ENCODE assay signal across 8 mouse cellular contexts in the genomic region with DNA sequence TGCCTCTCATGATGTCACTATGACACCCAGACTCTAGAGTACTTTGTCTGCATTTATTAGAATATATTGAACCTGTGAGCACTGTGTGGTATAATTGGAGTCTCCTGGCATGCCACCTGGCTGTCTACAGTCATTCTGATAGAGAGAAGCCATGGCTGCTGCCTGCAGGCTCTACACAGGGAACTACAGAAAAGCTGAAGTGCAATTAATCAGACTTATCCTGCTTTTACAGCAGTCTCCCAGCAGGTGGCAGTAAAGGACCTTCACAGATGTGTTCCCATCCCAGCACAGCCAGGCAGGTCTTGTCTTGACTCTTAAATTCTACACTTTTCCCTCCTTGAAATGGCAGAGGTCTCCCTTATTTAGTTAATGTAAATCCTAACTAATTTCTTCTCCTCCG.
DNase-seq lines count a peak whose midpoint lies in the region; ATAC-seq and TF ChIP-seq lines count a peak whose summit lies in the region.

No protein-coding gene starts in this region.

- H3K4me3 ChIP-seq in hindbrain, postnatal 0 days (ENCODE audit: low read length): no peak overlapping the region

- peaks cover 5% of the 10 kb centered on the region; the same call in 1 of the 2 replicates for H3K36me3 ChIP-seq in hindbrain, postnatal 0 days (ENCODE audit: insufficient read depth, low read length)

- H3K27ac ChIP-seq in hindbrain, postnatal 0 days: no peak overlapping the region

- peak; percentile 55 for DNase-seq in Patski (ENCODE audit: low read depth, low spot score)
- DNase-seq in cerebellum, adult 11 months: peak; percentile 52
- peak; percentile 85 for DNase-seq in forelimb bud, embryonic 11.5 days (ENCODE audit: low read depth, low spot score)
- DNase-seq in hindbrain, postnatal 0 days (ENCODE audit: low spot score): peak; percentile 94
- DNase-seq in layer of hippocampus, postnatal 36 days: peak; percentile 56 to 69
- peak; percentile 62 for DNase-seq in right cerebral cortex, postnatal 25 days

- in situ Hi-C loops in Patski (cut with MboI; ENCODE audit: low pct_unique_long_range_greater_than_20kb): no loop called here

- H3K9ac ChIP-seq in hindbrain, postnatal 0 days (replicated peaks; ENCODE audit: low read length): no peak overlapping the region

- no peaks in the 10 kb centered on the region for H3K9me3 ChIP-seq in hindbrain, postnatal 0 days (ENCODE audit: low read length)

- POLR2A ChIA-PET in Patski (lab: Charles Lee): no interaction called here

- WGBS in hindbrain, postnatal 0 days: 59% methylated on average over 1 of the region's 1 CpGs

- CTCF ChIA-PET in Patski (lab: Charles Lee): no interaction called here

- TF ChIP-seq CTCF in Patski (IDR thresholded peaks at IDR 0.05): no peak
- TF ChIP-seq CTCF in hindbrain, postnatal 0 days (IDR thresholded peaks at IDR 0.05; ENCODE audit: low read depth): peak; percentile 92

- no peaks in the 10 kb centered on the region for H3K27me3 ChIP-seq in Patski
- no peaks in the 10 kb centered on the region for H3K27me3 ChIP-seq in hindbrain, postnatal 0 days (ENCODE audit: insufficient read depth, low read length)

- ATAC-seq in Patski: peak; percentile 76
- peak; percentile 80 for ATAC-seq in hindbrain, postnatal 0 days
- peak; percentile 88 for ATAC-seq in megakaryocyte-erythroid progenitor cell, adult 5-6 weeks (replicated peaks; ENCODE audit: low FRiP score, low TSS enrichment, poor library complexity, severe bottlenecking)
- ATAC-seq in erythroblast, adult 5-6 weeks (replicated peaks; ENCODE audit: low FRiP score, poor library complexity, severe bottlenecking): no peak

- no peak overlapping the region for H3K4me2 ChIP-seq in hindbrain, postnatal 0 days (ENCODE audit: low read depth, low read length)

- H3K4me1 ChIP-seq in hindbrain, postnatal 0 days (ENCODE audit: insufficient read depth, low read length): no peaks in the 10 kb centered on the region
